Mouse (Mus musculus): ENCODE data around the gene Coq10a.

GRCm38 (mm10) chr10:128378462-128378861 is 9.7 kb upstream of the Coq10a start:
- no peak for TF ChIP-seq CTCF (IDR thresholded peaks at IDR 0.05; ENCODE audit: control insufficient read depth, insufficient read depth, low read length)
- TF ChIP-seq POLR2A (IDR thresholded peaks at IDR 0.05; ENCODE audit: borderline replicate concordance, control insufficient read depth, low read depth, low read length), result no peak
